Mouse (Mus musculus) adrenal gland, postnatal 4 days (tissue): ENCODE measurements around the gene Fam107b. TPM values are rescaled to one million over a fixed set of nuclear protein-coding genes. Genes with fewer than 3 reads are reported as not detected.

Source experiments
- total RNA-seq, 2 experiments: library from RNA; stranded (reverse); gene quantifications; 2 replicates each; pipeline ENCODE4 v1.2.3; 2021

The Fam107b gene
- total RNA-seq, 2 experiments from 2014 or later, result 23.6 to 36.7 TPM

Other genes with a start within 250 kb of the Fam107b start
- 10 to 100 TPM; 10.8 to 10.9 TPM for gene Rpp38, start 237.8 kb upstream of the Fam107b start, total RNA-seq
- gene Acbd7, start 234.3 kb upstream of the Fam107b start, total RNA-seq, result not detected
- gene Olah, start 173.3 kb upstream of the Fam107b start, total RNA-seq, result under 1 TPM in 1 of 2 experiments, not detected in 1; 0.20 TPM
- gene Meig1, start 147.8 kb upstream of the Fam107b start, total RNA-seq, result 1 to 10 TPM in 1 of 2 experiments, under 1 TPM in 1; 0.67 to 2.3 TPM
- gene Dclre1c, start 146.4 kb upstream of the Fam107b start, total RNA-seq, result 10 to 100 TPM in 1 of 2 experiments, 1 to 10 TPM in 1; 8.7 to 12.2 TPM
- 1 to 10 TPM; 2.9 to 3.9 TPM for gene Suv39h2, start 95.5 kb upstream of the Fam107b start, total RNA-seq
- gene Gm45902, start 57.7 kb upstream of the Fam107b start, total RNA-seq, result 1 to 10 TPM; 4.8 to 5.7 TPM
- gene Hspa14, start 57.7 kb upstream of the Fam107b start, total RNA-seq, result 10 to 100 TPM; 59.5 to 61.7 TPM
- gene Cdnf, start 57.5 kb upstream of the Fam107b start, total RNA-seq, result 1 to 10 TPM; 1.8 to 2.1 TPM